Mouse (Mus musculus): ENCODE measurements around the gene Cacna2d1. TPM values are rescaled to one million over a fixed set of nuclear protein-coding genes. Genes with fewer than 3 reads are reported as not detected.
A peak's percentile ranks its signal among the peaks of the same experiment; 100 is the strongest.

The Cacna2d1 gene
- polyA plus RNA-seq, 1 experiment, result 27.2 TPM

GRCm38 (mm10) chr5:15941191-15941725 is 6.8 kb downstream of the Cacna2d1 start:
- Histone ChIP-seq H3K4me3 (no peak overlapping the region), H3K79me2 (ENCODE audit: control insufficient read depth, insufficient read depth) (peaks cover 90% of the 10 kb centered on the region), H3K4me2 (ENCODE audit: low read depth) (no peak overlapping the region), H3ac (ENCODE audit: control insufficient read depth, insufficient read length) (no peak overlapping the region), H3K36me3 (ENCODE audit: control insufficient read depth, insufficient read depth) (peaks cover 17% of the 10 kb centered on the region), H3K27me3 (ENCODE audit: control insufficient read depth, insufficient read depth, insufficient read length) (no peaks in the 10 kb centered on the region)
- TF ChIP-seq MYOG (IDR thresholded peaks at IDR 0.05; ENCODE audit: control insufficient read depth in 1 of 3, insufficient read depth in 1 of 3, insufficient read length in 2 of 3, low read depth in 2 of 3) (no peak), REST (IDR thresholded peaks at IDR 0.05; ENCODE audit: insufficient read depth, insufficient read length) (no peak), MYOD1 (IDR thresholded peaks at IDR 0.05; ENCODE audit: control insufficient read depth in 1 of 3, insufficient read length in 2 of 3, low read depth in 2 of 3) (no peak), TCF12 (IDR thresholded peaks at IDR 0.05; ENCODE audit: insufficient read depth, poor library complexity, severe bottlenecking) (no peak), E2F4 (IDR thresholded peaks at IDR 0.05; ENCODE audit: insufficient read depth) (no peak), POLR2AphosphoS2 (IDR thresholded peaks at IDR 0.05; ENCODE audit: insufficient read length, low read depth) (no peak), TCF3 (IDR thresholded peaks at IDR 0.05; ENCODE audit: insufficient read length, low read depth) (no peak), USF1 (IDR thresholded peaks at IDR 0.05; ENCODE audit: low read depth) (no peak), MAX (IDR thresholded peaks at IDR 0.05; ENCODE audit: low read depth) (no peak), POLR2A (IDR thresholded peaks at IDR 0.05; ENCODE audit: insufficient read length, low read depth) (no peak), SRF (IDR thresholded peaks at IDR 0.05; ENCODE audit: control insufficient read depth, insufficient read length, low read depth) (no peak), CEBPB (IDR thresholded peaks at IDR 0.05; ENCODE audit: insufficient read depth, poor library complexity, severe bottlenecking) (no peak)

- Histone ChIP-seq H3ac (ENCODE audit: control insufficient read depth, insufficient read length) (no peak overlapping the region), H3K36me3 (ENCODE audit: control insufficient read depth, insufficient read depth) (peaks cover 17% of the 10 kb centered on the region), H3K4me2 (ENCODE audit: low read depth) (no peak overlapping the region), H3K79me2 (ENCODE audit: control insufficient read depth, insufficient read depth) (peaks cover 82% of the 10 kb centered on the region), H3K4me3 (no peak overlapping the region), H3K27me3 (ENCODE audit: control insufficient read depth, insufficient read depth, insufficient read length) (no peaks in the 10 kb centered on the region)
- no peak for TF ChIP-seq MYOG (IDR thresholded peaks at IDR 0.05; ENCODE audit: control insufficient read depth in 1 of 3, insufficient read depth in 1 of 3, insufficient read length in 2 of 3, low read depth in 2 of 3)
- TF ChIP-seq POLR2AphosphoS2 (IDR thresholded peaks at IDR 0.05; ENCODE audit: insufficient read length, low read depth), result no peak
- no peak for TF ChIP-seq TCF3 (IDR thresholded peaks at IDR 0.05; ENCODE audit: insufficient read length, low read depth)
- no peak for TF ChIP-seq E2F4 (IDR thresholded peaks at IDR 0.05; ENCODE audit: insufficient read depth)
- TF ChIP-seq TCF12 (IDR thresholded peaks at IDR 0.05; ENCODE audit: insufficient read depth, poor library complexity, severe bottlenecking), result no peak
- TF ChIP-seq POLR2A (IDR thresholded peaks at IDR 0.05; ENCODE audit: insufficient read length, low read depth), result no peak
Measured at GRCm38 (mm10) chr5:15942051-15942450, 7.6 kb downstream of the Cacna2d1 start.

GRCm38 (mm10) chr5:15948290-15949037 is 14.0 kb downstream of the Cacna2d1 start:
- Histone ChIP-seq H3K27me3 (ENCODE audit: control insufficient read depth, insufficient read depth, insufficient read length) (no peaks in the 10 kb centered on the region), H3K4me3 (no peak overlapping the region), H3K36me3 (ENCODE audit: control insufficient read depth, insufficient read depth) (peaks cover 7% of the 10 kb centered on the region), H3ac (ENCODE audit: control insufficient read depth, insufficient read length) (no peak overlapping the region), H3K79me2 (ENCODE audit: control insufficient read depth, insufficient read depth) (peaks cover 57% of the 10 kb centered on the region), H3K4me2 (ENCODE audit: low read depth) (no peak overlapping the region)
- TF ChIP-seq MAX (IDR thresholded peaks at IDR 0.05; ENCODE audit: low read depth), result no peak
- TF ChIP-seq CEBPB (IDR thresholded peaks at IDR 0.05; ENCODE audit: insufficient read depth, poor library complexity, severe bottlenecking), result no peak
- no peak for TF ChIP-seq USF1 (IDR thresholded peaks at IDR 0.05; ENCODE audit: low read depth)
- no peak for TF ChIP-seq REST (IDR thresholded peaks at IDR 0.05; ENCODE audit: insufficient read depth, insufficient read length)
- no peak for TF ChIP-seq MYOG (IDR thresholded peaks at IDR 0.05; ENCODE audit: control insufficient read depth in 1 of 3, insufficient read depth in 1 of 3, insufficient read length in 2 of 3, low read depth in 2 of 3)
- TF ChIP-seq MYOD1 (IDR thresholded peaks at IDR 0.05; ENCODE audit: control insufficient read depth in 1 of 3, insufficient read length in 2 of 3, low read depth in 2 of 3), result no peak
- no peak for TF ChIP-seq TCF12 (IDR thresholded peaks at IDR 0.05; ENCODE audit: insufficient read depth, poor library complexity, severe bottlenecking)
- no peak for TF ChIP-seq TCF3 (IDR thresholded peaks at IDR 0.05; ENCODE audit: insufficient read length, low read depth)
- TF ChIP-seq POLR2A (IDR thresholded peaks at IDR 0.05; ENCODE audit: insufficient read length, low read depth), result no peak
- no peak for TF ChIP-seq SRF (IDR thresholded peaks at IDR 0.05; ENCODE audit: control insufficient read depth, insufficient read length, low read depth)
- TF ChIP-seq E2F4 (IDR thresholded peaks at IDR 0.05; ENCODE audit: insufficient read depth), result no peak
- no peak for TF ChIP-seq POLR2AphosphoS2 (IDR thresholded peaks at IDR 0.05; ENCODE audit: insufficient read length, low read depth)

GRCm38 (mm10) chr5:15959760-15960159 is 25.3 kb downstream of the Cacna2d1 start:
- no peaks in the 10 kb centered on the region for H3K27me3 ChIP-seq (ENCODE audit: control insufficient read depth, insufficient read depth, insufficient read length)
- H3K36me3 ChIP-seq (ENCODE audit: control insufficient read depth, insufficient read depth), result peaks cover 5% of the 10 kb centered on the region
- no peak overlapping the region for H3K4me3 ChIP-seq
- H3ac ChIP-seq (ENCODE audit: control insufficient read depth, insufficient read length), result no peak overlapping the region
- peaks cover 78% of the 10 kb centered on the region for H3K79me2 ChIP-seq (ENCODE audit: control insufficient read depth, insufficient read depth)
- TF ChIP-seq MYOD1 (IDR thresholded peaks at IDR 0.05; ENCODE audit: control insufficient read depth in 1 of 3, insufficient read length in 2 of 3, low read depth in 2 of 3) (no peak), MYOG (IDR thresholded peaks at IDR 0.05; ENCODE audit: control insufficient read depth in 1 of 3, insufficient read depth in 1 of 3, insufficient read length in 2 of 3, low read depth in 2 of 3) (no peak), MAX (IDR thresholded peaks at IDR 0.05; ENCODE audit: low read depth) (no peak), TCF3 (IDR thresholded peaks at IDR 0.05; ENCODE audit: insufficient read length, low read depth) (no peak), TCF12 (IDR thresholded peaks at IDR 0.05; ENCODE audit: insufficient read depth, poor library complexity, severe bottlenecking) (no peak), CEBPB (IDR thresholded peaks at IDR 0.05; ENCODE audit: insufficient read depth, poor library complexity, severe bottlenecking) (no peak), POLR2AphosphoS2 (IDR thresholded peaks at IDR 0.05; ENCODE audit: insufficient read length, low read depth) (no peak), USF1 (IDR thresholded peaks at IDR 0.05; ENCODE audit: low read depth) (no peak), E2F4 (IDR thresholded peaks at IDR 0.05; ENCODE audit: insufficient read depth) (no peak), SRF (IDR thresholded peaks at IDR 0.05; ENCODE audit: control insufficient read depth, insufficient read length, low read depth) (no peak)
- H3K4me2 ChIP-seq (ENCODE audit: low read depth), result peak overlapping the region; percentile 44
